Mouse (Mus musculus) right cerebral cortex, postnatal 14 days (tissue): Measurements from ENCODE around the gene Poc1b.
"Not testable (repeated sequence)": the region's sequence is repeated elsewhere in the genome, so short reads cannot be mapped to it uniquely, and the experiment has no call there.

ENCODE experiments used
- DNase-seq: peaks from one replicate; pipeline ENCODE4 v3.0.0; 2022

Gene Poc1b

GRCm38 (mm10) chr10:99116237-99116632, 9.4 kb downstream of the Poc1b start:
- DNase-seq = no peak

GRCm38 (mm10) chr10:99116650-99117615, 10.1 kb downstream of the Poc1b start:
- no peak for DNase-seq

- no peak for DNase-seq
Observed at GRCm38 (mm10) chr10:99117876-99118275, 11.0 kb downstream of the Poc1b start.

GRCm38 (mm10) chr10:99118697-99119096, 11.9 kb downstream of the Poc1b start:
- no peak for DNase-seq

GRCm38 (mm10) chr10:99119471-99119870, 12.6 kb downstream of the Poc1b start:
- DNase-seq = no peak

- DNase-seq = no peak
Observed at GRCm38 (mm10) chr10:99126225-99126624, 19.4 kb downstream of the Poc1b start, which contains the start of gene Phxr2. Gene Phxr2 (minus strand): TSS chr10:99126325.

GRCm38 (mm10) chr10:99126954-99127353, 20.1 kb downstream of the Poc1b start:
- no peak for DNase-seq

- no peak for DNase-seq
Observed at GRCm38 (mm10) chr10:99127691-99128261, 20.9 kb downstream of the Poc1b start.

GRCm38 (mm10) chr10:99130611-99131010, 23.8 kb downstream of the Poc1b start:
- DNase-seq = no peak

GRCm38 (mm10) chr10:99131298-99131697, 24.5 kb downstream of the Poc1b start:
- no peak for DNase-seq

- no peak for DNase-seq
Observed at GRCm38 (mm10) chr10:99132189-99132588, 25.4 kb downstream of the Poc1b start.

GRCm38 (mm10) chr10:99132595-99133272, 25.9 kb downstream of the Poc1b start:
- no peak for DNase-seq

- no peak for DNase-seq
Observed at GRCm38 (mm10) chr10:99133321-99133875, 26.6 kb downstream of the Poc1b start.

- no peak for DNase-seq
Observed at GRCm38 (mm10) chr10:99136337-99136736, 29.5 kb downstream of the Poc1b start.

GRCm38 (mm10) chr10:99145611-99146010, 38.8 kb downstream of the Poc1b start:
- DNase-seq = no peak

- DNase-seq = no peak
Observed at GRCm38 (mm10) chr10:99146596-99146995, 39.8 kb downstream of the Poc1b start.

GRCm38 (mm10) chr10:99150016-99150415, 43.2 kb downstream of the Poc1b start:
- no peak for DNase-seq

GRCm38 (mm10) chr10:99151580-99151979, 44.7 kb downstream of the Poc1b start:
- no peak for DNase-seq

- peak; percentile 36 for DNase-seq
Observed at GRCm38 (mm10) chr10:99152063-99152462, 45.2 kb downstream of the Poc1b start.

GRCm38 (mm10) chr10:99154635-99155034, 47.8 kb downstream of the Poc1b start:
- DNase-seq = no peak

- DNase-seq = no peak
Observed at GRCm38 (mm10) chr10:99156808-99157207, 50.0 kb downstream of the Poc1b start.

GRCm38 (mm10) chr10:99157697-99158096, 50.9 kb downstream of the Poc1b start:
- DNase-seq = not testable (repeated sequence)

- no peak for DNase-seq
Observed at GRCm38 (mm10) chr10:99161987-99162582, 55.2 kb downstream of the Poc1b start.
